Mouse (Mus musculus) cortical plate, adult 2 months (tissue): ENCODE measurements around the gene BC035947.

ENCODE experiments used
- CTCF ChIP-seq: fragments of 200-500 bp; IDR thresholded peaks from 2 replicates; pipeline ENCODE4 v1.5.1; 2011; ENCODE audit warnings: mild to moderate bottlenecking, control low read depth, low read length; ENCODE audit not compliant: insufficient read depth; ENCODE audit errors: extremely low read depth
- POLR2A ChIP-seq: fragments of 200-500 bp; IDR thresholded peaks from 2 replicates; pipeline ENCODE4 v1.6.1; 2011; ENCODE audit warnings: mild to moderate bottlenecking, low read length, control low read depth; ENCODE audit not compliant: insufficient read depth; ENCODE audit errors: extremely low read depth

- TF ChIP-seq POLR2A, result no peak
- TF ChIP-seq CTCF, result no peak
These were observed 59.4 kb downstream of the BC035947 start for GRCm38 (mm10) chr1:78452544-78452943.
